Mouse (Mus musculus): ENCODE measurements at regions not wholly inside any gene's neighbourhood (a gene's known extent, or its start where the extent isn't known, plus 50 kb on each side); places are given as distances from the start of the nearest gene placed in this dataset.

DNA sequence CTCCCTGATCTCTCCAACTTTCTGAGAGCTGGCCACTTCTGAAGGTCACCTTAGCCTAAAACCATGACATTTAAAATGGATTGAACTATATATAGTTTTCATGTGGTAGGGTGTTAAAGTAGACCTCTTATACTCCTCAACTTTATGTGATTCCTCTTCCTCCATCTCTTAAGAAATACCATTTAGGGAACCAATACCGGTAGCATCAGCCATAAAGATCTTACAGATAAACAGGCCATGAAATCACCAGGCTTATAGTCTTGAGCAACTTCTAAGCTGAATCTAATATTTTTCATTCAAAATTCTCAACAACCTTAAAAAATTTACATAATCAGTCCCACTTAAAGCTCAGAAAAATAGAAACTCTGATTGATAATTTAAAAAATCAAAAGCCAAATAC lies 56.2 kb downstream of the Rpl36a-ps1 start:
- in situ Hi-C loops (cut with MboI, MseI) = no loop called here

GRCm38 (mm10) chr14:98937373-98937772 lies 56.7 kb downstream of the Rpl36a-ps1 start:
- in situ Hi-C loops (cut with MboI, MseI) = no loop called here

GRCm38 (mm10) chr14:98933371-98933916 lies 60.7 kb downstream of the Rpl36a-ps1 start:
- in situ Hi-C loops (cut with MboI, MseI) = no loop called here

- in situ Hi-C loops (cut with MboI, MseI) = no loop called here
These were observed 64.8 kb downstream of the Rpl36a-ps1 start for GRCm38 (mm10) chr14:98929276-98929675.

DNA sequence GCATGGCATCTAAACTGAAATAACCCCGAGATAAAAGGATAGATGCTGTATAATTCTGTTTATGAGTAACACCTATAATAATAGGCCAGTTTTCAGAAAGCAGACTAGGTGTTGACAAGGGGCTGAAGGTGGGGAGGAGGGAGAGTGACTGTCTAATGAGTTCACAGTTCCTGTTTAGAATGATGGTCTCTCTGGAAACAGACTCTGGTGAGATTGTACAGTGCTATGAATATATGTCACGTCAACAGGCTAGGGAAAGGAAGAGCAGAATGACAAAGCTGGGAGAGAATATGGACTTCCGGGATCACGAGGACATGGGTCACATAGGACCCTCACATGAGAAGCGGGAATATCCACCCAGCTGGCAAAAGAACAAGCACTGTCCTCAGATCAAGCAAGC lies 85.9 kb downstream of the Rpl36a-ps1 start:
- in situ Hi-C loops (cut with MboI, MseI) = no loop called here

- in situ Hi-C loops (cut with MboI, MseI) = no loop called here
These were observed 95.2 kb downstream of the Rpl36a-ps1 start for GRCm38 (mm10) chr14:98898876-98899275.

- in situ Hi-C loops (cut with MboI, MseI) = no loop called here
These were observed 96.7 kb downstream of the Rpl36a-ps1 start for GRCm38 (mm10) chr14:98897390-98897789.

GRCm38 (mm10) chr14:98895933-98896332 lies 98.2 kb downstream of the Rpl36a-ps1 start:
- in situ Hi-C loops (cut with MboI, MseI) = no loop called here

GRCm38 (mm10) chr14:98892670-98893069 lies 101.4 kb downstream of the Rpl36a-ps1 start:
- in situ Hi-C loops (cut with MboI, MseI) = loop anchor here (5.0 kb wide), 1 partner anchor 50 kb away; no protein-coding TSS in a partner anchor

GRCm38 (mm10) chr14:98891252-98891947 lies 102.7 kb downstream of the Rpl36a-ps1 start:
- in situ Hi-C loops (cut with MboI, MseI) = loop anchor here (5.0 kb wide), 1 partner anchor 51 kb away; no protein-coding TSS in a partner anchor

GRCm38 (mm10) chr14:98887588-98887987 lies 106.5 kb downstream of the Rpl36a-ps1 start:
- in situ Hi-C loops (cut with MboI, MseI) = no loop called here

- in situ Hi-C loops (cut with MboI, MseI) = no loop called here
These were observed 107.1 kb downstream of the Rpl36a-ps1 start for GRCm38 (mm10) chr14:98886982-98887381.

DNA sequence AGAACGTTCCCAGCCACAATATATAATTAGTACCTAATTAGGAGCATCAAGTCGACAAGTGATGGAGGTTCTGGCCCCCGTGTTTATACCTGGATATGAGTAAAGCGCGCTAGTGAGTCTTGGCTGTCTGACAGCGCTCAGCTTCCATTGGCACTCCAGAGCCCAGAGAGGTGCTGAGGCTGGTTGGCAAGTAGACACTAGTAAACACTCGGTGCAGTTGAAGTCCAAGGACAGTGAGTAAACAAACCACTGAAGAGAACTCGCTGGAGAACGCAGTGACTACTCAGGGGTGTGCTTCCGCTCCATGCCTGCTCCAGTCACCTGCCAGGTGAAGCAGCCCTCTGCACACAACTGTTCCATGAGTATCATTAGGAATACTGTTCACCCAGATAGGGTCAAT lies 111.5 kb downstream of the Rpl36a-ps1 start:
- in situ Hi-C loops (cut with MboI, MseI) = no loop called here

- in situ Hi-C loops (cut with MboI, MseI) = no loop called here
These were observed 116.2 kb downstream of the Rpl36a-ps1 start for GRCm38 (mm10) chr14:98877956-98878355.

DNA sequence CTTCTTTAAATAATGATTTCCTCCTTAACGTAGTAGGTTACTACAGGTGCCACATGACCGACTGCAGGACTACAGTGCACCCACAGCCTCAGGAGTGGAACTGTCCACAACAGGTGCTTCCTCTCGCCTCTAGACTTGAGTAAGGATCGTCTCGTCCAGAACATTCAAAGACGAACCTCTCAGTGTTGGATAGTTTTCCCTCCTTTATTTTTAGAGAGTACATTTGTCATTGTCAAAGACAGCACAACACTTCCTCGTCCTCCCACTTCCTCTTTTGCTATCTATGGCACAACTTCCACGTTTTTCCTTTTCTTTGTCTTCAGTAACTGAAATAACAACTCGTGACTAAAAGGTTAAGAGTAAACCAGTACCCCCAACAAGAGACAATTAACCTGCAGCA lies 120.7 kb downstream of the Rpl36a-ps1 start:
- in situ Hi-C loops (cut with MboI, MseI) = no loop called here

- in situ Hi-C loops (cut with MboI, MseI) = no loop called here
These were observed 124.2 kb downstream of the Rpl36a-ps1 start for GRCm38 (mm10) chr14:98869888-98870287.

DNA sequence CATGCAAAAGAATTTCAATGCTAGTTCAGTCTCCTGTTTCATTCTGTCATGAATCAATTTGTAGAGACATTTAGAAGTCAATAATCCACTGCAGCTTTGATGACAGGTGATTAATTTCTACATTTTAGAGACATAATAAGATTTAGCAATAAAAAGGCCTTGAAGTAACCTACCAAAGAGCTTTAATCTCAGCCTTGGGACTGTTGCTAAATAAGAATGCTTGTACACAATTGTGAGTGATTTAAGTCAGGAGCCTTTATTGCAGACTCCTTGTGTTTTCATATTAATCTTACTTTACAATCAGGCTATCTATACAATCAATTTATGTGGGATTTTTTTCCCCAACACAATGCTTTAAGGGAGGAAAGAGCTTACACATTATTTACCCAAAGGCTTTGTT lies 127.2 kb downstream of the Rpl36a-ps1 start:
- in situ Hi-C loops (cut with MboI, MseI) = no loop called here

GRCm38 (mm10) chr14:98864001-98864400 lies 130.1 kb downstream of the Rpl36a-ps1 start:
- in situ Hi-C loops (cut with MboI, MseI) = no loop called here

GRCm38 (mm10) chr14:98863598-98863997 lies 130.5 kb downstream of the Rpl36a-ps1 start:
- in situ Hi-C loops (cut with MboI, MseI) = no loop called here

- in situ Hi-C loops (cut with MboI, MseI) = no loop called here
These were observed 131.9 kb downstream of the Rpl36a-ps1 start for GRCm38 (mm10) chr14:98862095-98862735.

DNA sequence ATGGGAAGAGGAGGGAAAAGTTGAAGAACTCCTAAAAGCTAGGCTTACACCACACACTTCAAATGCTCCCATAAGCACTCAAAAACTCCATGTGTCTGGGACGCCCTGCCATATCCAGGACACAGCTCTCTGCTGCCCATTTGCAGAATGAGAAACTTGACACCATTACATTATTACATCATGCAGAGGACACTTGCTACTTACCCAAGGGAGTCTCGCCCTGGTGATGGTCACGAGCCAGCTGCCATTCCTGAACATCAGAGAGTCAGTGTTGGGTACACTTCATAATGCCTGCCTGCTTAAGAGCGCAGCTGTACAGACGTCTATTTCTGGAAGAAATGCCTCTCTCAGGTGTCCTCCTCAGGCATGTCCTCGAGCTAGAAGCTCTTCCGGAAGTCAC lies 135.3 kb downstream of the Rpl36a-ps1 start:
- in situ Hi-C loops (cut with MboI, MseI) = no loop called here

DNA sequence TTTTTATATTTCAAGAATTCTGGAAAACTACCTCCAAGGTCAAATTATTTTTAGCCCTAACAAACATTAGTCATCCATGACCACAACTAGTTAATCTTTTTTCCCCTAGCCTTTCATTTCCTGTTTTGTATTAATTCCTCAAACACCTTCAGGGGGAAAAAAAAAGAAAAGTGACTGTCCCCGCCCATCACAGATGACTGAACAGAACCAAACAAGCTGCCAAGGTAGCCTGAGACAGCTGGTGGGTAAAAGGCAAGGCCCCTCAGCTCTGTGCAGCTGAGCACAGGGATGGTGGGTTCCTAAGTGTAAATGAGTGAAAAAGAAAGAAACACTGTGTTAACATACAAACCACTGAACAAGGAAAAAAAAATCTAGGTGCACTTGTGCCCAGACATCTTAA lies 145.6 kb downstream of the Rpl36a-ps1 start:
- in situ Hi-C loops (cut with MboI, MseI) = no loop called here

- in situ Hi-C loops (cut with MboI, MseI) = no loop called here
These were observed 149.9 kb downstream of the Rpl36a-ps1 start for GRCm38 (mm10) chr14:98844221-98844620.
